Mouse (Mus musculus) subcutaneous adipose tissue, adult 2 months (tissue): Measurements from ENCODE around the gene Abcc10. TPM values are rescaled to one million over a fixed set of nuclear protein-coding genes. Genes with fewer than 3 reads are reported as not detected.

Experiments used
- polyA plus RNA-seq: library from polyadenylated mRNA; depleted of rRNA; stranded (reverse); fragments of >200 nt; gene quantifications from 2 replicates; pipeline ENCODE4 v1.2.3, GENCODE M21; 2012; ENCODE audit warnings: low replicate concordance; rRNA removed

Abcc10 gene
- polyA plus RNA-seq: 12.5 and 17.4 TPM in 2 replicates

GRCm38 (mm10) chr17:46327906-46328534 lies at the start of gene Abcc10:
TSS of gene Abcc10 (minus strand) at chr17:46328352.

GRCm38 (mm10) chr17:46297364-46298219 lies 30.6 kb downstream of the Abcc10 start, which contains the start of gene Dlk2:
TSS of gene Dlk2 (plus strand) at chr17:46297421.

GRCm38 (mm10) chr17:46282483-46283123 lies 45.5 kb downstream of the Abcc10 start, which contains the start of gene Tjap1:
TSS of gene Tjap1 (minus strand) at chr17:46283026.

GRCm38 (mm10) chr17:46253452-46254084 lies 74.6 kb downstream of the Abcc10 start, which contains the start of gene Lrrc73:
TSS of gene Lrrc73 (plus strand) at chr17:46253531.

Other genes starting within 250 kb of the Abcc10 start
- gene Mrps18a, start 217.4 kb downstream of the Abcc10 start, polyA plus RNA-seq: 56.6 and 77.0 TPM in 2 replicates
- gene Rsph9, start 184.1 kb downstream of the Abcc10 start, polyA plus RNA-seq: 1.9 and 14.8 TPM in 2 replicates
- 16.3 and 22.5 TPM in 2 replicates for gene Mad2l1bp, start 174.8 kb downstream of the Abcc10 start, polyA plus RNA-seq
- gene Gtpbp2, start 167.3 kb downstream of the Abcc10 start, polyA plus RNA-seq: 151 and 169 TPM in 2 replicates
- gene Polh, start 125.7 kb downstream of the Abcc10 start, polyA plus RNA-seq: 6.2 and 10.8 TPM in 2 replicates
- gene Xpo5, start 125.6 kb downstream of the Abcc10 start, polyA plus RNA-seq: 18.1 and 38.0 TPM in 2 replicates
- 42.8 and 84.4 TPM in 2 replicates for gene Polr1c, start 80.3 kb downstream of the Abcc10 start, polyA plus RNA-seq
- gene Yipf3, start 80.3 kb downstream of the Abcc10 start, polyA plus RNA-seq: 197 and 229 TPM in 2 replicates
- 0.96 and 5.5 TPM in 2 replicates for gene Lrrc73, start 74.8 kb downstream of the Abcc10 start, polyA plus RNA-seq
- gene Tjap1, start 45.3 kb downstream of the Abcc10 start, polyA plus RNA-seq: 31.2 and 53.7 TPM in 2 replicates
- 0.52 and 0.66 TPM in 2 replicates for gene Dlk2, start 30.9 kb downstream of the Abcc10 start, polyA plus RNA-seq
- 10.7 and 24.5 TPM in 2 replicates for gene Zfp318, start 55.4 kb upstream of the Abcc10 start, polyA plus RNA-seq
- 1.0 and 1.8 TPM in 2 replicates for gene Crip3, start 100.6 kb upstream of the Abcc10 start, polyA plus RNA-seq
- not detected in 2 replicates for gene Slc22a7, start 110.1 kb upstream of the Abcc10 start, polyA plus RNA-seq
- gene Ttbk1, start 159.3 kb upstream of the Abcc10 start, polyA plus RNA-seq: 0.03 and 0.35 TPM in 2 replicates
- 0.52 and 9.8 TPM in 2 replicates for gene Dnph1, start 168.4 kb upstream of the Abcc10 start, polyA plus RNA-seq
- gene Cul9, start 218.0 kb upstream of the Abcc10 start, polyA plus RNA-seq: 31.7 and 46.2 TPM in 2 replicates
- gene Srf, start 227.8 kb upstream of the Abcc10 start, polyA plus RNA-seq: 89.3 and 235 TPM in 2 replicates